In the genomic region with DNA sequence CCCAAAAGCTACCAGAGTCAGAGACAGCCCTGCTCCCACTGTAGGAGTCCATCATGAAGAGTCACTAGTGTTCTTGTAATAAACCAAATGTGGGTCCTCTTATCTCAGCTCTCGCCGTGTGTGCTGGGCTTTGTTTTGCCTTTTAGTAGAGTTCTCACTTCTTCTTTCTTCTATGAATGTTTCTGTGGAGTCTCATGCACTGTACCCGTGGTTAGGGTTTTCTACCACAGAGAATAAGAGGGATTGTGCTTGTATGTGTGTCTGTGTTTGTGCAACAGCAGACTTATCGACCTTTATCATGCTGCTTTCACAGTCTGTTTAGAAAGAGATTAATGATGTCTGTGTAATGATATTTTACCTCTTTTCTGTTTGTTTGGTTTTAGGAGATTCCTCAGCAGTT, we compare ENCODE assay signal across 21 mouse cellular contexts. TPM values are rescaled to one million over a fixed set of nuclear protein-coding genes. Genes with fewer than 3 reads are reported as not detected.
"Had no signal": no experiment of that assay in that cellular context is flagged by ENCODE, and none has a peak within 500 bp of the region (broad histone marks: within the 10 kb centered on the region; RNA-seq: fewer than 3 reads in every experiment).

No protein-coding gene starts in this region.

- H3K27me3 ChIP-seq: midbrain, embryonic 12.5 days; neural tube, embryonic 13.5 days; neural tube, embryonic 15.5 days; stomach, embryonic 15.5 days had no signal

- H3K9ac ChIP-seq: lung, embryonic 14.5 days; midbrain, embryonic 12.5 days; neural tube, embryonic 13.5 days; neural tube, embryonic 15.5 days; stomach, embryonic 15.5 days had no signal

- H3K27ac ChIP-seq: midbrain, embryonic 10.5 days; midbrain, embryonic 12.5 days; neural tube, embryonic 13.5 days; neural tube, embryonic 15.5 days; stomach, embryonic 15.5 days; stomach, postnatal 0 days had no signal

- H3K4me1 ChIP-seq: midbrain, embryonic 10.5 days; midbrain, embryonic 12.5 days; neural tube, embryonic 13.5 days; neural tube, embryonic 15.5 days; stomach, embryonic 15.5 days had no signal

- H3K9me3 ChIP-seq: midbrain, embryonic 10.5 days; midbrain, embryonic 12.5 days; neural tube, embryonic 13.5 days; neural tube, embryonic 15.5 days; stomach, embryonic 15.5 days had no signal

- DNase-seq: lung, adult 18-20 months; lung, embryonic 14.5 days; lung, postnatal 10 days; lung, postnatal 4 days; midbrain, embryonic 14.5 days; retina, postnatal 1 day; right cerebral cortex, adult 18-20 months; right cerebral cortex, postnatal 25 days; right cerebral cortex, postnatal 4 days; thymus, adult 2 months; thymus, postnatal 25 days; thymus, postnatal 4 days had no signal

- H3K4me2 ChIP-seq: lung, embryonic 14.5 days; midbrain, embryonic 12.5 days; neural tube, embryonic 13.5 days; neural tube, embryonic 15.5 days; stomach, embryonic 15.5 days had no signal

- H3K4me3 ChIP-seq: midbrain, embryonic 10.5 days; midbrain, embryonic 12.5 days; myocyte; neural tube, embryonic 13.5 days; neural tube, embryonic 15.5 days; stomach, embryonic 15.5 days had no signal

- ATAC-seq: midbrain, embryonic 16.5 days had no signal

RNA-seq across cellular contexts. Expression of a gene that starts 48.4 kb away (rescaled TPM):
- total RNA-seq: megakaryocyte-erythroid progenitor cell, adult 5-6 weeks had no signal
